In genomic region chr1:105843856-105844255, GRCm38 (mm10) we compare ENCODE assay signal across 8 mouse cellular contexts.
DNase-seq lines count a peak whose midpoint lies in the region; ATAC-seq and TF ChIP-seq lines count a peak whose summit lies in the region.

No protein-coding gene starts in this region.

- peaks cover 14% of the 10 kb centered on the region for H3K27me3 ChIP-seq in heart, postnatal 0 days (ENCODE audit: control insufficient read depth, insufficient read depth, low read length)
- no peaks in the 10 kb centered on the region for H3K27me3 ChIP-seq in hindbrain, embryonic 14.5 days (ENCODE audit: control insufficient read depth, insufficient read depth, low read length)
- H3K27me3 ChIP-seq in neural tube, embryonic 11.5 days (ENCODE audit: control insufficient read depth, insufficient read depth, low read length), result peaks cover 4% of the 10 kb centered on the region

- 28% methylated on average over 2 of the region's 2 CpGs for WGBS in heart, postnatal 0 days
- WGBS in hindbrain, embryonic 14.5 days, result 5% methylated on average over 2 of the region's 2 CpGs
- 0% methylated on average over 2 of the region's 2 CpGs for WGBS in neural tube, embryonic 11.5 days

- H3K9ac ChIP-seq in heart, postnatal 0 days (replicated peaks; ENCODE audit: low read depth, low read length), result no peak overlapping the region
- peak overlapping the region; percentile 58; the same call in 1 of the 2 replicates for H3K9ac ChIP-seq in hindbrain, embryonic 14.5 days
- no peak overlapping the region for H3K9ac ChIP-seq in neural tube, embryonic 11.5 days (ENCODE audit: low read length)

- peak overlapping the region; percentile 53 for H3K4me2 ChIP-seq in heart, postnatal 0 days (ENCODE audit: low read depth, low read length)
- H3K4me2 ChIP-seq in hindbrain, embryonic 14.5 days (replicated peaks), result peak overlapping the region; percentile 66
- peak overlapping the region; percentile 49 for H3K4me2 ChIP-seq in neural tube, embryonic 11.5 days (ENCODE audit: low read depth)

- TF ChIP-seq CTCF in heart, postnatal 0 days (IDR thresholded peaks at IDR 0.05; ENCODE audit: low read depth), result no peak

- no peaks in the 10 kb centered on the region for H3K9me3 ChIP-seq in heart, postnatal 0 days (replicated peaks; ENCODE audit: control insufficient read depth, low read length)
- H3K9me3 ChIP-seq in hindbrain, embryonic 14.5 days (ENCODE audit: control insufficient read depth, low read length), result no peaks in the 10 kb centered on the region
- no peaks in the 10 kb centered on the region for H3K9me3 ChIP-seq in neural tube, embryonic 11.5 days (ENCODE audit: control insufficient read depth, low read length)

- H3K4me1 ChIP-seq in heart, postnatal 0 days (ENCODE audit: control insufficient read depth, insufficient read depth), result peaks cover 3% of the 10 kb centered on the region; the same call in 1 of the 2 replicates
- peaks cover 13% of the 10 kb centered on the region for H3K4me1 ChIP-seq in hindbrain, embryonic 14.5 days (replicated peaks; ENCODE audit: control insufficient read depth, insufficient read depth, low read length)
- peaks cover 6% of the 10 kb centered on the region for H3K4me1 ChIP-seq in neural tube, embryonic 11.5 days (ENCODE audit: control insufficient read depth, insufficient read depth, low read length)

- ATAC-seq in heart, postnatal 0 days (ENCODE audit: insufficient read depth, low read depth), result no peak
- ATAC-seq in hindbrain, embryonic 14.5 days (ENCODE audit: low FRiP score), result peak; percentile 44
- ATAC-seq in neural tube, embryonic 11.5 days (ENCODE audit: insufficient read depth, low FRiP score, low TSS enrichment), result no peak
- ATAC-seq in erythroblast, adult 5-6 weeks (replicated peaks; ENCODE audit: low FRiP score, poor library complexity, severe bottlenecking), result no peak

- no peaks in the 10 kb centered on the region for H3K36me3 ChIP-seq in heart, postnatal 0 days (replicated peaks; ENCODE audit: control insufficient read depth, insufficient read depth, low read length)
- no peaks in the 10 kb centered on the region for H3K36me3 ChIP-seq in hindbrain, embryonic 14.5 days (replicated peaks; ENCODE audit: control insufficient read depth, insufficient read depth)
- no peaks in the 10 kb centered on the region for H3K36me3 ChIP-seq in neural tube, embryonic 11.5 days (ENCODE audit: control insufficient read depth, insufficient read depth, low read length)

- no peak for TF ChIP-seq EP300 in heart, postnatal 0 days (IDR thresholded peaks at IDR 0.05; ENCODE audit: low read depth)

- no peak for DNase-seq in heart, postnatal 0 days (ENCODE audit: low spot score)
- no peak for DNase-seq in heart, postnatal 36 days
- peak; percentile 23 for DNase-seq in embryo, embryonic 9.5 days (ENCODE audit: extremely low spot score)
- DNase-seq in hindbrain, embryonic 14.5 days (ENCODE audit: low spot score), result no peak
- DNase-seq in neural tube, embryonic 11.5 days (ENCODE audit: low spot score), result peak; percentile 24
- no peak for DNase-seq in spleen, adult 12 weeks (ENCODE audit: low spot score)
- DNase-seq in kidney, postnatal 25 days, result no peak

- no peak overlapping the region for H3K27ac ChIP-seq in heart, postnatal 0 days (ENCODE audit: low read depth)
- no peak overlapping the region; the same call in 1 of the 2 replicates for H3K27ac ChIP-seq in hindbrain, embryonic 14.5 days
- no peak overlapping the region for H3K27ac ChIP-seq in neural tube, embryonic 11.5 days (ENCODE audit: low read depth, low read length)

- intact Hi-C loops in heart, postnatal 36 days (cut with DNase I), result no loop called here

- H3K4me3 ChIP-seq in heart, postnatal 0 days (ENCODE audit: low read depth, low read length), result peak overlapping the region; percentile 21
- peak overlapping the region; percentile 33 for H3K4me3 ChIP-seq in hindbrain, embryonic 14.5 days (replicated peaks; ENCODE audit: low read length)
- 0 out of 2 replicates have a peak overlapping the region, but pooled peaks have one; percentile 26 for H3K4me3 ChIP-seq in neural tube, embryonic 11.5 days (ENCODE audit: low read depth, low read length)

Comparison
In these comparisons a context has a peak if more than half of its experiments do, and no peak if none do; other contexts are left out.
1. DNase-seq: peak in embryo, embryonic 9.5 days (single experiment) and neural tube, embryonic 11.5 days (single experiment); none in heart, postnatal 0 days (single experiment), heart, postnatal 36 days (0 of 2), hindbrain, embryonic 14.5 days (single experiment), spleen, adult 12 weeks (single experiment) and kidney, postnatal 25 days (0 of 2).
2. Peak in every context shown above with its lines, with median percentiles within 50 percentile points of each other: H3K4me2 ChIP-seq and H3K4me3 ChIP-seq.